14 mouse cellular contexts compared by ENCODE assay signal in the genomic region with DNA sequence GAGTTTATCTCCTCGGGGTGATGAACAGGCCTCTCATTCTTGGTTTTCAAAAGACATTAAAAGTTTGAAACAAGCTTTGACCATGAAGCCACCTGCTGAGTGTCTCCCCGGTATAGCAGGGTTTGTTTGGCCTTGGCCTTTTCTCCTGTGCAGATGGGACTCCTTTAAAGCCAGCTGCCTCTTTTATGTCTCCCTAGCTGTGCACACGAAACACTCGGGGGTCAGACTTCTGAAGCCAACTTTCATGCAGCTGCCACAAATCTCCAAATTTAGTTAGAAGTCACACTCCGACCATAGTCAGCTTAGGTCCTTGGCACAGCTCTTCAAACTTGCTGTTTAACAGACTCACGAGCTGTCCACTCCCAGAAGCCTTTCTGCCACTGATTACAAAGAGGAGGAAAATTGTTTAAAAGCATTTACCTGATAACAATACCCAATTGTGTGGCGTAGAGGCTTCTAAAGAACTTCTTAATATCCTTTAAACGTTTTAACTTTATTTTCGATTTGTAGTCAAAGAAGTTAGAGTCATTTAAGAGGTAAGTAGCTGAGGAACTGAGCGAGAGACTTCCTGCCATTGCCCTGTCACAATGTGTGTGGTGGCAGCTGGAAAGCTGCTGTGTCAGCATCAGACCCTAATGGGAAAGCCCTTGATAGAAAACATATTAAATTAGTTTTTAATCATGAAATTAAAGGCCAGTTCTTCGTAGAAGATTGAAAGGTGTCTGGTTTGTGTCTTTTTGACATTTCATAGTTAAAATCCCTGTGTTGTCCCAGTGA. TPM values are rescaled to one million over a fixed set of nuclear protein-coding genes. Genes with fewer than 3 reads are reported as not detected.
DNase-seq lines count a peak whose midpoint lies in the region; ATAC-seq and TF ChIP-seq lines count a peak whose summit lies in the region.
"Had no signal": no experiment of that assay in that cellular context is flagged by ENCODE, and none has a peak within 500 bp of the region (broad histone marks: within the 10 kb centered on the region; RNA-seq: fewer than 3 reads in every experiment).

No protein-coding gene starts in this region.

- peaks cover 0 to 8% of the 10 kb centered on the region in 2 experiments; a peak in 1 of 4 replicates for H3K4me1 ChIP-seq in CH12.LX (ENCODE audit: control insufficient read depth in 1 of 2, insufficient read depth in 2 of 2)
- H3K4me1 ChIP-seq in embryonic facial prominence, embryonic 14.5 days (ENCODE audit: control insufficient read depth, insufficient read depth, low read length), result peaks cover 26% of the 10 kb centered on the region

- no peak for TF ChIP-seq RAD21 in CH12.LX (IDR thresholded peaks at IDR 0.05; ENCODE audit: low read depth, low read length)

- ATAC-seq in embryonic facial prominence, embryonic 14.5 days (ENCODE audit: low read depth), result no peak
- ATAC-seq in erythroid progenitor cell, adult 5-6 weeks (replicated peaks; ENCODE audit: low FRiP score, poor library complexity, severe bottlenecking), result no peak

- intact Hi-C loops in left cerebral cortex, postnatal 4 days (cut with DNase I), result no loop called here
- intact Hi-C loops in left cerebral cortex, postnatal 14 days (cut with DNase I), result no loop called here

- TF ChIP-seq POLR2A in CH12.LX (IDR thresholded peaks at IDR 0.05; ENCODE audit: low read depth, low read length), result no peak

- H3K27me3 ChIP-seq in CH12.LX (replicated peaks), result no peaks in the 10 kb centered on the region
- H3K27me3 ChIP-seq in embryonic facial prominence, embryonic 14.5 days (replicated peaks; ENCODE audit: control insufficient read depth, insufficient read depth, low read length), result no peaks in the 10 kb centered on the region
- H3K27me3 ChIP-seq: heart, embryonic 15.5 days had no signal

- TF ChIP-seq EP300 in CH12.LX (IDR thresholded peaks at IDR 0.05; ENCODE audit: low read length), result no peak

- in situ Hi-C loops in CH12.LX (cut with MboI; ENCODE audit: low pct_ligation_motif_present, low pct_unique_long_range_greater_than_20kb, low sequenced_read_pairs), result no loop called here

- DNase-seq in adrenal gland, adult 2 months, result peak; percentile 34
- no peak for DNase-seq in adrenal gland, adult 18-20 months (ENCODE audit: low spot score in 2 of 2)
- DNase-seq in left cerebral cortex, postnatal 4 days, result peak; percentile 27
- DNase-seq in left cerebral cortex, postnatal 14 days (ENCODE audit: low spot score in 2 of 2), result no peak
- no peak for DNase-seq in CH12.LX (ENCODE audit: extremely low read depth)
- peak; percentile 59 for DNase-seq in embryonic facial prominence, embryonic 14.5 days (ENCODE audit: low spot score)
- DNase-seq in layer of hippocampus, postnatal 25 days (ENCODE audit: extremely low spot score in 1 of 2, low spot score in 1 of 2), result no peak
- DNase-seq: gastrocnemius, postnatal 10 days; kidney, postnatal 4 days; lung, postnatal 10 days had no signal

- no peak for TF ChIP-seq CTCF in CH12.LX (conservative IDR thresholded peaks at IDR 0.05 in 1 of 2, IDR thresholded peaks at IDR 0.05 in 1 of 2; ENCODE audit: low read depth in 2 of 2, low read length in 2 of 2)

- no peak overlapping the region for H3K4me2 ChIP-seq in CH12.LX (ENCODE audit: insufficient read depth, low read depth, poor library complexity, severe bottlenecking)
- no peak overlapping the region for H3K4me2 ChIP-seq in embryonic facial prominence, embryonic 14.5 days (ENCODE audit: low read depth, low read length)
- H3K4me2 ChIP-seq: heart, embryonic 15.5 days had no signal

- no peaks in the 10 kb centered on the region for H3K79me2 ChIP-seq in CH12.LX (replicated peaks; ENCODE audit: control insufficient read depth, extremely low read depth, insufficient read depth, poor library complexity, severe bottlenecking)

- no peak overlapping the region for H3K9ac ChIP-seq in CH12.LX (ENCODE audit: insufficient read depth, low read depth)
- no peak overlapping the region for H3K9ac ChIP-seq in embryonic facial prominence, embryonic 14.5 days (ENCODE audit: low read depth, low read length)
- H3K9ac ChIP-seq: heart, embryonic 15.5 days had no signal

- no peak overlapping the region for H3K4me3 ChIP-seq in CH12.LX (replicated peaks in 1 of 3; ENCODE audit: low read depth in 2 of 3, low read length in 2 of 3, poor library complexity in 1 of 3)
- no peak overlapping the region for H3K4me3 ChIP-seq in embryonic facial prominence, embryonic 14.5 days (ENCODE audit: low read depth, low read length)
- H3K4me3 ChIP-seq: heart, embryonic 15.5 days; myocyte had no signal

- no peak overlapping the region for H3K27ac ChIP-seq in CH12.LX (ENCODE audit: insufficient read depth, low read depth)
- H3K27ac ChIP-seq in embryonic facial prominence, embryonic 14.5 days (replicated peaks; ENCODE audit: low read depth, low read length), result no peak overlapping the region; the same call in 1 of the 2 replicates
- H3K27ac ChIP-seq: heart, embryonic 15.5 days had no signal

- dilution Hi-C loops in CH12.LX (cut with MboI; ENCODE audit: extremely low pct_ligation_motif_present, extremely low pct_unique_long_range_greater_than_20kb, low sequenced_read_pairs), result no loop called here

- H3K36me3 ChIP-seq in CH12.LX (replicated peaks in 1 of 2; ENCODE audit: control insufficient read depth in 1 of 2, insufficient read depth in 1 of 2, low read length in 1 of 2), result peaks cover 10 to 47% of the 10 kb centered on the region in 2 experiments
- no peaks in the 10 kb centered on the region for H3K36me3 ChIP-seq in embryonic facial prominence, embryonic 14.5 days (ENCODE audit: control insufficient read depth, insufficient read depth, low read length)
- H3K36me3 ChIP-seq: heart, embryonic 15.5 days had no signal

- H3K9me3 ChIP-seq in CH12.LX (replicated peaks; ENCODE audit: low read length), result no peaks in the 10 kb centered on the region
- no peaks in the 10 kb centered on the region for H3K9me3 ChIP-seq in embryonic facial prominence, embryonic 14.5 days (ENCODE audit: control insufficient read depth, low read length)
- H3K9me3 ChIP-seq: G1E; heart, embryonic 15.5 days had no signal

- WGBS in embryonic facial prominence, embryonic 14.5 days, result 50% methylated on average over 11 of the region's 11 CpGs

TF ChIP-seq in CH12.LX, 34 proteins besides CTCF, POLR2A, EP300 and RAD21:
- TF ChIP-seq MAFK (IDR thresholded peaks at IDR 0.05; ENCODE audit: insufficient replicate concordance, low read length) (0 out of 2 replicates have a peak, but pooled peaks have one; percentile 31), JUND (conservative IDR thresholded peaks at IDR 0.05; ENCODE audit: low read depth, low read length) (no peak)

RNA-seq across cellular contexts. Expression of gene Fam185a, which starts 57.9 kb away (rescaled TPM):
- total RNA-seq in adrenal gland, adult 2 months (2021), result 10 to 100 TPM; 11.2 to 15.1 TPM
- 5.7 and 7.9 TPM in 2 replicates for polyA plus RNA-seq in adrenal gland, adult 2 months (2012; rRNA removed)
- 10 to 100 TPM; 12.3 to 13.5 TPM for total RNA-seq in adrenal gland, adult 18-20 months (2021)
- total RNA-seq in left cerebral cortex, postnatal 4 days (2021), result 10 to 100 TPM; 11.4 to 13.9 TPM
- total RNA-seq in left cerebral cortex, postnatal 14 days (2021), result 10 to 100 TPM; 12.8 to 13.2 TPM
- total RNA-seq in CH12.LX (2012; rRNA removed), result 16.0 and 16.1 TPM in 2 replicates
- 30.6 and 32.1 TPM in 2 replicates for total RNA-seq in CH12.LX (2014; rRNA removed)
- 12.5 and 13.4 TPM in 2 replicates for polyA plus RNA-seq in CH12.LX (2012; ENCODE audit: insufficient read length, low read depth)
- polyA plus RNA-seq in embryonic facial prominence, embryonic 14.5 days (2014; fragmentation: Nextera tagmentation; extraction: Ambion mirVana), result 6.3 and 6.6 TPM in 2 replicates
- 0.72 and 1.3 TPM in 2 replicates for total RNA-seq in erythroid progenitor cell, adult 5-6 weeks (2015; ENCODE audit: low replicate concordance)
- 0.90 and 2.6 TPM in 2 replicates for total RNA-seq in erythroid progenitor cell, adult 5-6 weeks (2017; ENCODE audit: low replicate concordance)
- 10 to 100 TPM; 11.2 to 12.4 TPM for total RNA-seq in layer of hippocampus, postnatal 25 days (2021)

RNA-seq across cellular contexts. Expression of gene Ccdc146, which starts 58.2 kb away (rescaled TPM):
- under 1 TPM; 0.14 TPM for total RNA-seq in adrenal gland, adult 2 months (2021)
- polyA plus RNA-seq in adrenal gland, adult 2 months (2012; rRNA removed), result 0.18 TPM in 1 of 2 replicates, not detected in the other
- total RNA-seq in adrenal gland, adult 18-20 months (2021), result not detected
- under 1 TPM; 0.50 to 0.95 TPM for total RNA-seq in left cerebral cortex, postnatal 4 days (2021)
- total RNA-seq in left cerebral cortex, postnatal 14 days (2021), result under 1 TPM; 0.20 to 0.25 TPM
- not detected in 2 replicates for total RNA-seq in CH12.LX (2012; rRNA removed)
- 0.17 and 0.27 TPM in 2 replicates for total RNA-seq in CH12.LX (2014; rRNA removed)
- polyA plus RNA-seq in CH12.LX (2012; ENCODE audit: insufficient read length, low read depth), result 0.21 and 0.57 TPM in 2 replicates
- polyA plus RNA-seq in embryonic facial prominence, embryonic 14.5 days (2014; fragmentation: Nextera tagmentation; extraction: Ambion mirVana), result 0.60 and 2.8 TPM in 2 replicates
- not detected in 2 replicates for total RNA-seq in erythroid progenitor cell, adult 5-6 weeks (2015; ENCODE audit: low replicate concordance)
- total RNA-seq in erythroid progenitor cell, adult 5-6 weeks (2017; ENCODE audit: low replicate concordance), result not detected in 2 replicates
- total RNA-seq in layer of hippocampus, postnatal 25 days (2021), result under 1 TPM; 0.20 to 0.47 TPM
- polyA plus RNA-seq: G1E, myocyte had no signal

Comparison
In these comparisons a context has a peak if more than half of its experiments do, and no peak if none do; other contexts are left out.
1. DNase-seq: peak in adrenal gland, adult 2 months (single experiment), left cerebral cortex, postnatal 4 days (single experiment) and embryonic facial prominence, embryonic 14.5 days (single experiment); none in adrenal gland, adult 18-20 months (0 of 2), left cerebral cortex, postnatal 14 days (0 of 2), CH12.LX (single experiment) and layer of hippocampus, postnatal 25 days (0 of 2).